In the genomic region with DNA sequence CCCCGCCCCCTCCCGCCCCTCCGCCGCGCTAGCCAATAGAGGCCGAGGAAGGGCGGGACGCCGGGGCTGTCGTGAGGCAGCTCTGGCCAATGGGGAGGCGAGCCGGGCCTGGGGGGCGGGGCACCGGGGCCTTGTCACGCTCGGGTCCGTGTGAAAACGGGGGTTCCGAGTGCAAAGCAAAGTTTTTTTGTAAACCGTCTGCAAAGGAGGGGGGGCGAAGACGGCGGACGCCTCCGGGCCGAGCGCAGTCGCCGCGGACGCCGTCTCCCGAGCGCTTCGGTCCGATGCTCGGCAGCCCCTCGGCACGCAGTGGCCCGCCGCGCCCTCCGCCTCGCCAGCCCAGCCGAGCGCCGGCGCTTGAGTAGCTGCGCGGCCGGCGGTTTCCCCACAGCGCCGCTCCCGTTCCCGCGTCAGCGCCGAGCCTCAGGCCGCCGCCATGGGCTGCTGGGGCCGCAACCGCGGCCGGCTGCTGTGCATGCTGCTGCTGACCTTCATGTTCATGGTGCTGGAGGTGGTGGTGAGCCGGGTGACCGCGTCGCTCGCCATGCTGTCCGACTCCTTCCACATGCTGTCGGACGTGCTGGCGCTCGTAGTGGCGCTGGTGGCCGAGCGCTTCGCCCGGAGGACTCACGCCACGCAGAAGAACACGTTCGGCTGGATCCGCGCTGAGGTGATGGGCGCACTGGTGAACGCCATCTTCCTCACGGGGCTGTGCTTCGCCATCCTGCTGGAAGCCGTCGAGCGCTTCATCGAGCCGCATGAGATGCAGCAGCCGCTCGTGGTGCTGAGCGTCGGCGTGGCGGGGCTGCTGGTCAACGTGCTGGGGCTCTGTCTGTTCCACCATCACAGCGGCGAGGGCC, we compare ENCODE assay signal across 8 mouse cellular contexts. TPM values are rescaled to one million over a fixed set of nuclear protein-coding genes. Genes with fewer than 3 reads are reported as not detected.
DNase-seq lines count a peak whose midpoint lies in the region; ATAC-seq and TF ChIP-seq lines count a peak whose summit lies in the region.

Gene Slc30a1 (plus strand): TSS at position 197 of the 860 bp plus-strand sequence.

- no peak for TF ChIP-seq RAD21 in MEL (IDR thresholded peaks at IDR 0.05; ENCODE audit: low read depth, low read length)

- peak within 1 kb of the TSS; percentile 94 to 98 for H3K4me3 ChIP-seq in MEL (ENCODE audit: control insufficient read depth in 1 of 2, insufficient read depth in 1 of 2, low read depth in 2 of 2, low read length in 2 of 2)
- peak within 1 kb of the TSS; percentile 65 for H3K4me3 ChIP-seq in cerebellum, adult 2 months (replicated peaks; ENCODE audit: insufficient read depth, low read depth, low read length)
- H3K4me3 ChIP-seq in hindbrain, embryonic 10.5 days: peak within 1 kb of the TSS; percentile 88
- H3K4me3 ChIP-seq in lung, postnatal 0 days (ENCODE audit: low read depth, low read length): peak within 1 kb of the TSS; percentile 90

- H3K79me2 ChIP-seq in MEL (ENCODE audit: control insufficient read depth, insufficient read depth, low read length, poor library complexity): peaks cover 32% of the 10 kb centered on the region

- H3K27ac ChIP-seq in MEL (ENCODE audit: control insufficient read depth, low read depth, low read length): peak within 1 kb of the TSS; percentile 42
- H3K27ac ChIP-seq in cerebellum, adult 2 months (ENCODE audit: insufficient read depth, low read length): peak within 1 kb of the TSS; percentile 65
- H3K27ac ChIP-seq in hindbrain, embryonic 10.5 days: peak within 1 kb of the TSS; percentile 93
- H3K27ac ChIP-seq in lung, postnatal 0 days (ENCODE audit: low read length): peak within 1 kb of the TSS; percentile 91

- H3K4me1 ChIP-seq in MEL (ENCODE audit: control insufficient read depth in 1 of 2, insufficient read depth in 2 of 2, low read length in 2 of 2): peaks cover 14 to 26% of the 10 kb centered on the region in 2 experiments
- peaks cover 14% of the 10 kb centered on the region for H3K4me1 ChIP-seq in cerebellum, adult 2 months (ENCODE audit: control insufficient read depth, insufficient read depth, low read length)
- H3K4me1 ChIP-seq in hindbrain, embryonic 10.5 days (replicated peaks): peaks cover 43% of the 10 kb centered on the region
- peaks cover 6% of the 10 kb centered on the region for H3K4me1 ChIP-seq in lung, postnatal 0 days (ENCODE audit: insufficient read depth, low read depth, low read length)

- TF ChIP-seq POLR2A in MEL (IDR thresholded peaks at IDR 0.05; ENCODE audit: control insufficient read depth in 1 of 2, insufficient read depth in 1 of 2, low read depth in 1 of 2, low read length in 2 of 2, poor library complexity in 1 of 2): peak; percentile 45 to 72; a peak in 3 of 4 replicates
- TF ChIP-seq POLR2A in cerebellum, adult 2 months (IDR thresholded peaks at IDR 0.05; ENCODE audit: borderline replicate concordance, insufficient read depth, low read length): peak; percentile 66

- no peaks in the 10 kb centered on the region for H3K27me3 ChIP-seq in MEL (ENCODE audit: control insufficient read depth in 1 of 2, insufficient read depth in 2 of 2, low read length in 2 of 2)
- H3K27me3 ChIP-seq in cerebellum, adult 2 months (ENCODE audit: control insufficient read depth, insufficient read depth, low read length): no peaks in the 10 kb centered on the region
- H3K27me3 ChIP-seq in hindbrain, embryonic 10.5 days (ENCODE audit: insufficient read depth, poor library complexity, severe bottlenecking): peaks cover 9% of the 10 kb centered on the region
- no peaks in the 10 kb centered on the region for H3K27me3 ChIP-seq in lung, postnatal 0 days (replicated peaks; ENCODE audit: insufficient read depth, low read length)

- no peaks in the 10 kb centered on the region for H3K9me3 ChIP-seq in MEL (replicated peaks; ENCODE audit: insufficient read depth, low read length)
- no peaks in the 10 kb centered on the region for H3K9me3 ChIP-seq in hindbrain, embryonic 10.5 days
- no peaks in the 10 kb centered on the region for H3K9me3 ChIP-seq in lung, postnatal 0 days (ENCODE audit: low read length)

- ATAC-seq in lung, postnatal 0 days: peak; percentile 99

- DNase-seq in MEL (ENCODE audit: low read depth, low spot score): peak; percentile 96
- peak; percentile 98 to 99 for DNase-seq in cerebellum, adult 2 months
- peak; percentile 91 for DNase-seq in forelimb bud, embryonic 11.5 days (ENCODE audit: low read depth, low spot score)
- DNase-seq in hindbrain, embryonic 10.5 days (ENCODE audit: low spot score): peak; percentile 98
- peak; percentile 98 for DNase-seq in layer of hippocampus, adult 9-11 months
- peak; percentile 97 for DNase-seq in lung, postnatal 0 days (ENCODE audit: low spot score)
- peak; percentile 99 for DNase-seq in ovary, postnatal 14 days (ENCODE audit: low spot score)
- peak; percentile 99 for DNase-seq in thymus, postnatal 14 days

- peaks cover 0 to 30% of the 10 kb centered on the region in 2 experiments for H3K36me3 ChIP-seq in MEL (ENCODE audit: control insufficient read depth in 1 of 2, insufficient read depth in 2 of 2, low read length in 2 of 2)
- peaks cover 25% of the 10 kb centered on the region for H3K36me3 ChIP-seq in hindbrain, embryonic 10.5 days
- peaks cover 9% of the 10 kb centered on the region; the same call in 1 of the 2 replicates for H3K36me3 ChIP-seq in lung, postnatal 0 days (ENCODE audit: insufficient read depth, low read length)

- under 1% methylated on average over 103 of the region's 104 CpGs for WGBS in cerebellum, adult 2 months
- under 1% methylated on average over 104 of the region's 104 CpGs for WGBS in hindbrain, embryonic 10.5 days
- WGBS in lung, postnatal 0 days: 3% methylated on average over 75 of the region's 104 CpGs

- 0 out of 6 replicates have a peak, but pooled peaks of 1 of the 3 experiments have one; percentile 3 for TF ChIP-seq CTCF in MEL (IDR thresholded peaks at IDR 0.05 in 2 of 3, conservative IDR thresholded peaks at IDR 0.05 in 1 of 3; ENCODE audit: control insufficient read depth in 1 of 3, insufficient read depth in 1 of 3, low read depth in 2 of 3, low read length in 3 of 3, poor library complexity in 1 of 3, severe bottlenecking in 1 of 3)
- no peak for TF ChIP-seq CTCF in cerebellum, adult 2 months (IDR thresholded peaks at IDR 0.05; ENCODE audit: borderline replicate concordance, insufficient read depth, low read depth, low read length)
- TF ChIP-seq CTCF in lung, postnatal 0 days (IDR thresholded peaks at IDR 0.05): no peak

- peak within 1 kb of the TSS; percentile 95 for H3K4me2 ChIP-seq in lung, postnatal 0 days (replicated peaks; ENCODE audit: low read depth, low read length)

- no peak for TF ChIP-seq EP300 in MEL (IDR thresholded peaks at IDR 0.05; ENCODE audit: low read depth in 1 of 2, low read length in 2 of 2)
- TF ChIP-seq EP300 in lung, postnatal 0 days (IDR thresholded peaks at IDR 0.05): no peak

- peak within 1 kb of the TSS; percentile 83 for H3K9ac ChIP-seq in MEL (ENCODE audit: control insufficient read depth, low read depth, low read length, poor library complexity, severe bottlenecking)
- peak within 1 kb of the TSS; percentile 73 for H3K9ac ChIP-seq in lung, postnatal 0 days (replicated peaks; ENCODE audit: low read depth)

TF ChIP-seq in MEL, 35 proteins besides CTCF, POLR2A, EP300 and RAD21 (continues in another document):
- peak; percentile 92; the same call in 1 of the 2 replicates for TF ChIP-seq MAZ (IDR thresholded peaks at IDR 0.05; ENCODE audit: low read depth, low read length)
- no peak for TF ChIP-seq POLR2AphosphoS5 (IDR thresholded peaks at IDR 0.05; ENCODE audit: borderline replicate concordance, low read depth, low read length)
- no peak for TF ChIP-seq MYB (IDR thresholded peaks at IDR 0.05; ENCODE audit: low read depth, low read length)
- no peak for TF ChIP-seq KAT2A (conservative IDR thresholded peaks at IDR 0.05; ENCODE audit: low read depth, low read length)
- TF ChIP-seq ELF1 (IDR thresholded peaks at IDR 0.05; ENCODE audit: low read depth, low read length): no peak
- no peak for TF ChIP-seq CHD1 (IDR thresholded peaks at IDR 0.05; ENCODE audit: low read depth, low read length)
- TF ChIP-seq SIN3A (IDR thresholded peaks at IDR 0.05; ENCODE audit: low read length): peak; percentile 54
- TF ChIP-seq BHLHE40 (IDR thresholded peaks at IDR 0.05; ENCODE audit: borderline replicate concordance, low read depth, low read length): no peak
- 0 out of 2 replicates have a peak, but pooled peaks have one; percentile 5 for TF ChIP-seq MYC (IDR thresholded peaks at IDR 0.05; ENCODE audit: low read depth, low read length)
- no peak for TF ChIP-seq MAFK (IDR thresholded peaks at IDR 0.05; ENCODE audit: borderline replicate concordance, low read depth, low read length)
- TF ChIP-seq TBP (IDR thresholded peaks at IDR 0.05; ENCODE audit: low read depth, low read length): peak; percentile 35; the same call in 1 of the 2 replicates
- 0 out of 2 replicates have a peak, but pooled peaks have one; percentile 16 for TF ChIP-seq ETS1 (IDR thresholded peaks at IDR 0.05; ENCODE audit: low read depth, low read length)
- TF ChIP-seq MAX (IDR thresholded peaks at IDR 0.05; ENCODE audit: low read length): peak; percentile 66
- no peak for TF ChIP-seq NRF1 (IDR thresholded peaks at IDR 0.05; ENCODE audit: insufficient read depth, low read depth, low read length, poor library complexity, severe bottlenecking)
- no peak for TF ChIP-seq USF2 (IDR thresholded peaks at IDR 0.05; ENCODE audit: borderline replicate concordance in 1 of 2, insufficient read depth in 1 of 2, low read depth in 1 of 2, low read length in 2 of 2)
- TF ChIP-seq SMC3 (IDR thresholded peaks at IDR 0.05; ENCODE audit: low read depth, low read length): no peak
- TF ChIP-seq GATA1 (IDR thresholded peaks at IDR 0.05; ENCODE audit: low read depth, low read length): no peak
- TF ChIP-seq ZNF384 (IDR thresholded peaks at IDR 0.05; ENCODE audit: low read depth, low read length): peak; percentile 82
- TF ChIP-seq E2F4 (IDR thresholded peaks at IDR 0.05; ENCODE audit: borderline replicate concordance, low read depth, low read length): no peak
- TF ChIP-seq MXI1 (IDR thresholded peaks at IDR 0.05; ENCODE audit: low read depth, low read length): no peak; the same call in 1 of the 2 replicates
- 0 out of 2 replicates have a peak, but pooled peaks have one; percentile 57 for TF ChIP-seq UBTF (IDR thresholded peaks at IDR 0.05; ENCODE audit: borderline replicate concordance, insufficient read depth, low read depth, low read length)
- no peak for TF ChIP-seq CHD2 (IDR thresholded peaks at IDR 0.05; ENCODE audit: low read length)
- TF ChIP-seq ZC3H11A (IDR thresholded peaks at IDR 0.05; ENCODE audit: low read depth, low read length): no peak

RNA-seq across cellular contexts. Expression of gene Slc30a1, which starts in this region (rescaled TPM):
- 10.2 and 10.7 TPM in 2 replicates for total RNA-seq in MEL (2012; rRNA removed)
- 10 to 100 TPM in 1 of 2 experiments, not detected in 1; 10.4 TPM for polyA plus RNA-seq in MEL (2012; ENCODE audit: insufficient read depth in 1 of 2, insufficient read length in 2 of 2, low read depth in 1 of 2, low replicate concordance in 2 of 2, missing spikeins in 1 of 2)
- 14.1 and 15.3 TPM in 2 replicates for polyA plus RNA-seq in cerebellum, adult 2 months (2012; rRNA removed)
- 1.3 and 1.6 TPM in 2 replicates for polyA plus RNA-seq in hindbrain, embryonic 10.5 days (2016; fragmentation: Nextera tagmentation; extraction: Ambion mirVana)
- polyA plus RNA-seq in lung, postnatal 0 days (2015; fragmentation: Nextera tagmentation; extraction: Ambion mirVana): 5.2 and 5.6 TPM in 2 replicates

Comparison
In these comparisons a context has a peak if more than half of its experiments do, and no peak if none do; other contexts are left out.
1. Peak in every context shown above with its lines: DNase-seq, ATAC-seq, H3K4me3 ChIP-seq and H3K27ac ChIP-seq.
2. H3K27ac ChIP-seq: peak in every context shown above with its lines; median percentile 93 in hindbrain, embryonic 10.5 days; 91 in lung, postnatal 0 days; 65 in cerebellum, adult 2 months; 42 in MEL.